Mouse (Mus musculus) ES-Bruce4 (cell line): Measurements from ENCODE around the gene Gm12184.

Experiments
- CTCF ChIP-seq: IDR thresholded peaks from one replicate; pipeline ENCODE4 v1.8.1; 2011; ENCODE audit warnings: low read depth, low read length
- EP300 ChIP-seq: IDR thresholded peaks from 2 replicates; pipeline ENCODE4 v1.6.1; 2011; ENCODE audit warnings: low read depth, low read length; ENCODE audit not compliant: insufficient read depth
- POLR2A ChIP-seq: IDR thresholded peaks from one replicate; pipeline ENCODE4 v1.8.1; 2011; ENCODE audit warnings: low read length; ENCODE audit not compliant: insufficient read depth

- TF ChIP-seq CTCF (no peak), EP300 (no peak), POLR2A (no peak)
Observed at GRCm38 (mm10) chr11:48838181-48838797, 11.8 kb upstream of the Gm12184 start.
